Mouse (Mus musculus) midbrain, embryonic 11.5 days (tissue): ENCODE data around the gene Tas1r3. TPM values are rescaled to one million over a fixed set of nuclear protein-coding genes. Genes with fewer than 3 reads are reported as not detected.

ENCODE experiments used
- ATAC-seq: fragments of 200-750 bp; cut with Nextera tagmentation; 2 replicates; pipeline ENCODE4 v1.8.0; 2017; ENCODE audit warnings: moderate TSS enrichment, moderate library complexity; ENCODE audit not compliant: low FRiP score
- DNase-seq: peaks from one replicate; pipeline ENCODE4 v3.0.0; 2015; ENCODE audit warnings: low spot score; ENCODE audit errors: missing footprints
- H3K27ac ChIP-seq: fragments of 300-500 bp; sonication (generic); 2 replicates; pipeline ENCODE4 v1.5.1; 2014; ENCODE audit warnings: low read depth, low read length
- H3K27me3 ChIP-seq: fragments of 300-500 bp; sonication (generic); 2 replicates; pipeline ENCODE4 v1.6.1; 2014; ENCODE audit warnings: mild to moderate bottlenecking, low read length, moderate library complexity, mixed read lengths; ENCODE audit not compliant: control insufficient read depth, insufficient read depth
- H3K36me3 ChIP-seq: fragments of 300-500 bp; sonication (generic); 2 replicates; pipeline ENCODE4 v1.6.1; 2014; ENCODE audit warnings: mild to moderate bottlenecking, low read length, moderate library complexity, mixed read lengths; ENCODE audit not compliant: control insufficient read depth, insufficient read depth
- H3K4me1 ChIP-seq: fragments of 300-500 bp; sonication (generic); 2 replicates; pipeline ENCODE4 v1.6.1; 2014; ENCODE audit warnings: low read length; ENCODE audit not compliant: control insufficient read depth, insufficient read depth
- H3K4me2 ChIP-seq: fragments of 300-500 bp; sonication (generic); 2 replicates; pipeline ENCODE4 v1.6.1; 2014; ENCODE audit warnings: mild to moderate bottlenecking, moderate library complexity
- H3K4me3 ChIP-seq: fragments of 300-500 bp; sonication (generic); 2 replicates; pipeline ENCODE4 v1.5.1; 2014; ENCODE audit warnings: low read depth, low read length
- H3K9ac ChIP-seq: fragments of 300-500 bp; sonication (generic); 2 replicates; pipeline ENCODE4 v1.6.1; 2014; ENCODE audit warnings: low read length
- H3K9me3 ChIP-seq: fragments of 300-500 bp; sonication (generic); 2 replicates; pipeline ENCODE4 v1.6.1; 2016; ENCODE audit warnings: low read length; ENCODE audit not compliant: control insufficient read depth
- WGBS: fragments of 180-500 bp; shearing (Covaris S2); extraction: QIAGEN DNeasy Blood & Tissue Kit; methylation state at CpG from one replicate; pipeline ENCODE4 v1.1.7; 2014; 5-methylcytosine and 5-hydroxymethylcytosine counted together
- polyA plus RNA-seq: library from polyadenylated mRNA; unstranded; fragments of >200 nt; fragmentation: Nextera tagmentation; extraction: Ambion mirVana; gene quantifications from 2 replicates; pipeline ENCODE4 v1.2.1, GENCODE M21; 2014

The Tas1r3 gene
- polyA plus RNA-seq, 1 experiment from 2014 or later, result 0.34 TPM

- H3K4me1 ChIP-seq, result peaks cover 7% of the 10 kb centered on the region
- DNase-seq, result no peak
- H3K9me3 ChIP-seq, result no peaks in the 10 kb centered on the region
- no peak overlapping the region for H3K9ac ChIP-seq
- no peak overlapping the region for H3K4me2 ChIP-seq
- no peak overlapping the region for H3K4me3 ChIP-seq
- peaks cover 35% of the 10 kb centered on the region for H3K36me3 ChIP-seq
- H3K27me3 ChIP-seq, result no peaks in the 10 kb centered on the region
- WGBS, result 97% methylated on average over 7 of the region's 7 CpGs
- no peak overlapping the region for H3K27ac ChIP-seq
- ATAC-seq, result no peak
Measured at GRCm38 (mm10) chr4:155899355-155899754, 36.2 kb upstream of the Tas1r3 start.

- H3K4me3 ChIP-seq, result no peak overlapping the region
- H3K9me3 ChIP-seq, result no peaks in the 10 kb centered on the region
- H3K4me2 ChIP-seq, result no peak overlapping the region
- no peak for ATAC-seq
- peak; percentile 64 for DNase-seq
- H3K36me3 ChIP-seq, result peaks cover 29% of the 10 kb centered on the region
- H3K4me1 ChIP-seq, result peaks cover 16% of the 10 kb centered on the region
- no peak overlapping the region for H3K9ac ChIP-seq
- no peak overlapping the region for H3K27ac ChIP-seq
- H3K27me3 ChIP-seq, result no peaks in the 10 kb centered on the region
- 89% methylated on average over 2 of the region's 2 CpGs for WGBS
Measured at GRCm38 (mm10) chr4:155898318-155898717, 35.2 kb upstream of the Tas1r3 start.

GRCm38 (mm10) chr4:155896461-155896860 is 33.3 kb upstream of the Tas1r3 start:
- no peak for DNase-seq
- Histone ChIP-seq H3K27me3 (no peaks in the 10 kb centered on the region), H3K4me3 (no peak overlapping the region), H3K9ac (no peak overlapping the region), H3K36me3 (peaks cover 14% of the 10 kb centered on the region; the same call in 1 of the 2 replicates), H3K4me1 (peaks cover 16% of the 10 kb centered on the region), H3K9me3 (no peaks in the 10 kb centered on the region), H3K27ac (no peak overlapping the region), H3K4me2 (no peak overlapping the region)
- WGBS, result 96% methylated on average over 12 of the region's 12 CpGs
- no peak for ATAC-seq

GRCm38 (mm10) chr4:155895826-155896225 is 32.7 kb upstream of the Tas1r3 start:
- no peaks in the 10 kb centered on the region for H3K27me3 ChIP-seq
- H3K4me1 ChIP-seq, result peaks cover 19% of the 10 kb centered on the region
- H3K4me3 ChIP-seq, result no peak overlapping the region
- 96% methylated on average over 4 of the region's 4 CpGs for WGBS
- no peaks in the 10 kb centered on the region for H3K9me3 ChIP-seq
- H3K27ac ChIP-seq, result no peak overlapping the region
- H3K4me2 ChIP-seq, result no peak overlapping the region
- DNase-seq, result no peak
- no peak for ATAC-seq
- no peak overlapping the region for H3K9ac ChIP-seq
- H3K36me3 ChIP-seq, result peaks cover 12% of the 10 kb centered on the region; the same call in 1 of the 2 replicates

GRCm38 (mm10) chr4:155895216-155895615 is 32.1 kb upstream of the Tas1r3 start:
- H3K9ac ChIP-seq, result 0 out of 2 replicates have a peak overlapping the region, but pooled peaks have one; percentile 33
- peaks cover 25% of the 10 kb centered on the region for H3K4me1 ChIP-seq
- DNase-seq (no peak), ATAC-seq (no peak)
- no peaks in the 10 kb centered on the region for H3K27me3 ChIP-seq
- H3K27ac ChIP-seq, result no peak overlapping the region
- no peak overlapping the region for H3K4me3 ChIP-seq
- peaks cover 12% of the 10 kb centered on the region; the same call in 1 of the 2 replicates for H3K36me3 ChIP-seq
- H3K9me3 ChIP-seq, result no peaks in the 10 kb centered on the region
- no peak overlapping the region for H3K4me2 ChIP-seq
- 44% methylated on average over 6 of the region's 6 CpGs for WGBS

GRCm38 (mm10) chr4:155894311-155894881 is 31.2 kb upstream of the Tas1r3 start:
- peaks cover 7% of the 10 kb centered on the region; the same call in 1 of the 2 replicates for H3K36me3 ChIP-seq
- 42% methylated on average over 8 of the region's 8 CpGs for WGBS
- ATAC-seq (no peak), DNase-seq (no peak)
- H3K9me3 ChIP-seq, result no peaks in the 10 kb centered on the region
- peaks cover 26% of the 10 kb centered on the region for H3K4me1 ChIP-seq
- H3K4me3 ChIP-seq, result no peak overlapping the region
- H3K27ac ChIP-seq, result no peak overlapping the region
- peak overlapping the region; percentile 33 for H3K9ac ChIP-seq
- H3K4me2 ChIP-seq, result peak overlapping the region; percentile 15
- no peaks in the 10 kb centered on the region for H3K27me3 ChIP-seq

- DNase-seq (no peak), ATAC-seq (no peak)
- 70% methylated on average over 8 of the region's 8 CpGs for WGBS
- Histone ChIP-seq H3K4me3 (peak overlapping the region; percentile 92), H3K27me3 (no peaks in the 10 kb centered on the region), H3K36me3 (peaks cover 9% of the 10 kb centered on the region; the same call in 1 of the 2 replicates), H3K9ac (peak overlapping the region; percentile 90), H3K4me1 (peaks cover 26% of the 10 kb centered on the region), H3K27ac (no peak overlapping the region), H3K4me2 (peak overlapping the region; percentile 99), H3K9me3 (no peaks in the 10 kb centered on the region)
Measured at GRCm38 (mm10) chr4:155893212-155893690, 30.1 kb upstream of the Tas1r3 start.

- DNase-seq (peak; percentile 93), ATAC-seq (peak; percentile 60)
- Histone ChIP-seq H3K9ac (peak overlapping the region; percentile 90), H3K27ac (peak overlapping the region; percentile 96), H3K4me2 (peak overlapping the region; percentile 99), H3K36me3 (peaks cover 15% of the 10 kb centered on the region), H3K4me1 (peaks cover 26% of the 10 kb centered on the region), H3K4me3 (peak overlapping the region; percentile 92), H3K27me3 (no peaks in the 10 kb centered on the region), H3K9me3 (no peaks in the 10 kb centered on the region)
- 5% methylated on average over 37 of the region's 37 CpGs for WGBS
Measured at GRCm38 (mm10) chr4:155892438-155893211, 29.5 kb upstream of the Tas1r3 start.

GRCm38 (mm10) chr4:155892017-155892416 is 28.9 kb upstream of the Tas1r3 start:
- no peaks in the 10 kb centered on the region for H3K9me3 ChIP-seq
- DNase-seq, result peak; percentile 97
- no peaks in the 10 kb centered on the region for H3K27me3 ChIP-seq
- H3K4me1 ChIP-seq, result peaks cover 26% of the 10 kb centered on the region
- H3K36me3 ChIP-seq, result peaks cover 20% of the 10 kb centered on the region
- ATAC-seq, result peak; percentile 91
- H3K4me3 ChIP-seq, result peak overlapping the region; percentile 92
- peak overlapping the region; percentile 96 for H3K27ac ChIP-seq
- H3K9ac ChIP-seq, result peak overlapping the region; percentile 90
- peak overlapping the region; percentile 99 for H3K4me2 ChIP-seq
- under 1% methylated on average over 56 of the region's 56 CpGs for WGBS
